Mouse (Mus musculus) midbrain, embryonic 14.5 days (tissue): ENCODE results near the gene Qrich2. TPM values are rescaled to one million over a fixed set of nuclear protein-coding genes. Genes with fewer than 3 reads are reported as not detected.

Source experiments
- ATAC-seq: fragments of 200-750 bp; cut with Nextera tagmentation; 2 replicates; pipeline ENCODE4 v1.8.0; 2017; ENCODE audit warnings: moderate number of reproducible peaks, moderate library complexity; ENCODE audit not compliant: low FRiP score, low TSS enrichment
- DNase-seq: peaks from one replicate; pipeline ENCODE4 v3.0.0-alpha.2; 2015
- H3K27ac ChIP-seq: fragments of 300-500 bp; sonication (generic); replicated peaks from 2 replicates; pipeline ENCODE4 v1.5.1; 2014; ENCODE audit warnings: mild to moderate bottlenecking, low read depth, low read length, moderate library complexity
- H3K27me3 ChIP-seq: fragments of 300-500 bp; sonication (generic); 2 replicates; pipeline ENCODE4 v1.6.1; 2014; ENCODE audit warnings: low read length, control low read depth, mixed read lengths; ENCODE audit not compliant: control insufficient read depth, insufficient read depth
- H3K36me3 ChIP-seq: fragments of 300-500 bp; sonication (generic); 2 replicates; pipeline ENCODE4 v1.6.1; 2014; ENCODE audit warnings: low read length, control low read depth; ENCODE audit not compliant: control insufficient read depth, insufficient read depth
- H3K4me1 ChIP-seq: fragments of 300-500 bp; sonication (generic); 2 replicates; pipeline ENCODE4 v1.6.1; 2014; ENCODE audit warnings: mild to moderate bottlenecking, antibody characterized with exemption, low read length, control low read depth; ENCODE audit not compliant: control insufficient read depth, insufficient read depth
- H3K4me2 ChIP-seq: fragments of 300-500 bp; sonication (generic); 2 replicates; pipeline ENCODE4 v1.6.1; 2014; ENCODE audit warnings: mild to moderate bottlenecking, low read length, moderate library complexity
- H3K4me3 ChIP-seq: fragments of 300-500 bp; sonication (generic); replicated peaks from 2 replicates; pipeline ENCODE4 v1.5.1; 2014; ENCODE audit warnings: low read depth, low read length
- H3K9ac ChIP-seq: fragments of 300-500 bp; sonication (generic); replicated peaks from 2 replicates; pipeline ENCODE4 v1.6.1; 2014; ENCODE audit warnings: mild to moderate bottlenecking, low read length, moderate library complexity
- H3K9me3 ChIP-seq: fragments of 300-500 bp; sonication (generic); 2 replicates; pipeline ENCODE4 v1.6.1; 2016; ENCODE audit warnings: low read length, control low read depth, mixed read lengths; ENCODE audit not compliant: control insufficient read depth
- WGBS: fragments of 180-500 bp; shearing (Covaris S2); extraction: QIAGEN DNeasy Blood & Tissue Kit; methylation state at CpG from one replicate; pipeline ENCODE4 v1.1.7; 2014; 5-methylcytosine and 5-hydroxymethylcytosine counted together
- polyA plus RNA-seq: library from polyadenylated mRNA; unstranded; fragments of >200 nt; fragmentation: Nextera tagmentation; extraction: Ambion mirVana; gene quantifications from 2 replicates; pipeline ENCODE4 v1.2.1, GENCODE M21; 2014

Qrich2 gene
- 0.09 TPM in 1 of 2 replicates, not detected in the other for polyA plus RNA-seq

DNA sequence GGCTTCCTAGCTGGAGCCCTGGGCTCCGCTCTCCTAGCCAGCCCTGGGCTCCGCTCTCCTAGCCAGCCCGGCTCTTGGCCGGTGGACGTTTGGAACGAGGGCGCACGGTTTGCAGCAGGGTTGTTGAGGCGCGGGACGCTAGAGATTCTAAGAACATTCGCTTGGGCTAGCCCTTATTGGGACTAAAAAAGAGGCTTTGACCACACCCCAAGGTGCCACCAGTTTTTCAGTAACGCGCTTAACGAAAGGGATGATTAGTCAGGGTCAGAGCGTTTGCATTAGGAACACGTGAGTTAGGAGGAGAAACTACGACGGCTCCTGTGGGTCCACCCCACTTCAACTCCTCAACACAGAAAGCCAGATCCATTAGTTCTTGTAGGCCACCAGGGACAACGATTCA, at the start of gene Qrich2:
Gene Qrich2, minus strand, starts transcription at position 101 of the 400 bp plus-strand sequence.
- H3K9me3 ChIP-seq: no peaks in the 10 kb centered on the region
- ATAC-seq: no peak

GRCm38 (mm10) chr11:116515330-116516020, 49.4 kb upstream of the Qrich2 start:
- peak; percentile 56 for DNase-seq
- WGBS: 9% methylated on average over 24 of the region's 24 CpGs

More for the DNA sequence above, at the start of gene Qrich2:
- H3K9ac ChIP-seq: no peak within 1 kb of the TSS
- H3K27ac ChIP-seq: no peak within 1 kb of the TSS
- H3K4me3 ChIP-seq: no peak within 1 kb of the TSS
- 0 out of 2 replicates have a peak, but pooled peaks cover 3% of the 10 kb centered on the region for H3K4me1 ChIP-seq
- no peak for DNase-seq
- no peaks in the 10 kb centered on the region for H3K27me3 ChIP-seq
- 69% methylated on average over 20 of the region's 20 CpGs for WGBS
- H3K36me3 ChIP-seq: peaks cover 17% of the 10 kb centered on the region
- H3K4me2 ChIP-seq: no peak within 1 kb of the TSS

DNA sequence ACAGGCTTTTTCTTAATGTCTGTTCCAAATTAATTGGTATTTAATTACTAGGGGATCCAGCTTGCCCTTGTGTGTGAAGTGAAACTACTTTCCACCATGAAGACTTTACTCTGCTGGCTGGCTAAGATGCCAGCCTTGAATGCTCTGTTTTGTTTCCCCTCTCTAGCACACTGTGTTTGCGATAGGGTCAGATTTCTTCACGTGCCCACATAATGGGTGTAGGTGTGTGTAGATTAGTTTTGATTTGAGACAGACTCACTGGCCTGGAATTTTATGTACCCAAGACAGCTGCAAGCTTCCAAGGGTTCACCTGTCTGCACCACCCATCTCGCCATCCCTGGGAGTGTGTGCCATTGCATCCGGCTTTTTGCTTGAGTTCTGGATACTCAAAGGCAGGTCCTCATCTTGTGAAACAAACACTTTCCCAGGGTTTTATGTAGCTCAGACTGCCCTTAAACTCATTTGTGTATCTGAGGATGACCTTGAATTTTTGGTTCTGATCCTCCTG, 47.5 kb upstream of the Qrich2 start:
- Histone ChIP-seq H3K27ac (no peak overlapping the region), H3K9ac (no peak overlapping the region), H3K27me3 (no peaks in the 10 kb centered on the region), H3K4me2 (no peak overlapping the region), H3K4me3 (no peak overlapping the region), H3K4me1 (no peaks in the 10 kb centered on the region), H3K9me3 (no peaks in the 10 kb centered on the region), H3K36me3 (no peaks in the 10 kb centered on the region)
- no peak for ATAC-seq
- DNase-seq: no peak
- 87% methylated on average over 4 of the region's 4 CpGs for WGBS

More at GRCm38 (mm10) chr11:116515330-116516020, 49.4 kb upstream of the Qrich2 start:
- no peak for ATAC-seq
- Histone ChIP-seq H3K27me3 (no peaks in the 10 kb centered on the region), H3K4me3 (no peak overlapping the region), H3K4me1 (no peaks in the 10 kb centered on the region), H3K9ac (0 out of 2 replicates have a peak overlapping the region, but pooled peaks have one; percentile 29), H3K27ac (no peak overlapping the region), H3K9me3 (no peaks in the 10 kb centered on the region), H3K36me3 (no peaks in the 10 kb centered on the region), H3K4me2 (peak overlapping the region; percentile 42)

DNA sequence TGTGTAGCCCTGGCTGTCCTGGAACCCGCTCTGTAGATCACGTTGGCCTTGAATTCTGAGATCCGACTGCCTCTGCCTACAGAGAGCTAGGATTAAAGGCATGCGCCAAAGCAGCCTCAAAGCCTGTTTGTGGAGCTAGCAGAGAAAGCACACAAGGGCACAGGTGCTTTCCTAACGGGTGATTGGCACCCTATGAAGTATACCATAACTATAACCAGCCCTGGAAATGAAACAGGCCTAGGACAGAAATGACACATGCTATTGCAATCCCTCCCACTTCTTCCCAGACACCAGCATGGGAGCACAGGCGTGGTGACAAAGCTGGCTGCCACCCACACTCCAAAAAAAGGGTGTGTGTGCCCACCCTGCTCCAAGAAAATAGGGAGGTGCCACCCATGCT, 46.9 kb upstream of the Qrich2 start:
- no peaks in the 10 kb centered on the region for H3K27me3 ChIP-seq
- ATAC-seq (no peak), DNase-seq (no peak)
- H3K4me2 ChIP-seq: no peak overlapping the region
- 84% methylated on average over 6 of the region's 6 CpGs for WGBS
- H3K9me3 ChIP-seq: no peaks in the 10 kb centered on the region
- H3K27ac ChIP-seq: no peak overlapping the region
- H3K4me3 ChIP-seq: no peak overlapping the region
- no peaks in the 10 kb centered on the region for H3K4me1 ChIP-seq
- no peaks in the 10 kb centered on the region for H3K36me3 ChIP-seq
- no peak overlapping the region for H3K9ac ChIP-seq

GRCm38 (mm10) chr11:116512154-116512553, 46.1 kb upstream of the Qrich2 start:
- Histone ChIP-seq H3K36me3 (no peaks in the 10 kb centered on the region), H3K4me3 (no peak overlapping the region), H3K27ac (no peak overlapping the region), H3K4me1 (no peaks in the 10 kb centered on the region), H3K4me2 (no peak overlapping the region), H3K9ac (no peak overlapping the region), H3K9me3 (no peaks in the 10 kb centered on the region), H3K27me3 (no peaks in the 10 kb centered on the region)
- ATAC-seq (no peak), DNase-seq (no peak)
- WGBS: 97% methylated on average over 7 of the region's 7 CpGs

- Histone ChIP-seq H3K27ac (no peak overlapping the region), H3K27me3 (no peaks in the 10 kb centered on the region), H3K9ac (no peak overlapping the region), H3K36me3 (no peaks in the 10 kb centered on the region), H3K4me1 (no peaks in the 10 kb centered on the region), H3K4me3 (no peak overlapping the region), H3K4me2 (no peak overlapping the region), H3K9me3 (no peaks in the 10 kb centered on the region)
- ATAC-seq (no peak), DNase-seq (no peak)
- 77% methylated on average over 7 of the region's 7 CpGs for WGBS
Observed at GRCm38 (mm10) chr11:116511301-116511868, 45.3 kb upstream of the Qrich2 start.

- Histone ChIP-seq H3K4me1 (no peaks in the 10 kb centered on the region), H3K9ac (no peak overlapping the region), H3K27me3 (no peaks in the 10 kb centered on the region), H3K9me3 (no peaks in the 10 kb centered on the region), H3K27ac (no peak overlapping the region), H3K4me2 (no peak overlapping the region), H3K4me3 (no peak overlapping the region), H3K36me3 (no peaks in the 10 kb centered on the region)
- WGBS: 67% methylated on average over 2 of the region's 2 CpGs
- DNase-seq: no peak
- no peak for ATAC-seq
Observed at GRCm38 (mm10) chr11:116508689-116509088, 42.6 kb upstream of the Qrich2 start.

- H3K27me3 ChIP-seq: no peaks in the 10 kb centered on the region
- H3K36me3 ChIP-seq: no peaks in the 10 kb centered on the region
- no peak overlapping the region for H3K27ac ChIP-seq
- WGBS: 88% methylated on average over 17 of the region's 17 CpGs
- DNase-seq: no peak
- no peaks in the 10 kb centered on the region for H3K9me3 ChIP-seq
- H3K4me2 ChIP-seq: no peak overlapping the region
- no peak for ATAC-seq
- H3K4me1 ChIP-seq: no peaks in the 10 kb centered on the region
- H3K4me3 ChIP-seq: no peak overlapping the region
- H3K9ac ChIP-seq: no peak overlapping the region
Observed at GRCm38 (mm10) chr11:116506151-116506875, 40.3 kb upstream of the Qrich2 start.
